Mouse (Mus musculus) lung, postnatal 0 days (tissue): Measurements from ENCODE around the gene Fam184a. TPM values are rescaled to one million over a fixed set of nuclear protein-coding genes. Genes with fewer than 3 reads are reported as not detected.
"Not testable (repeated sequence)": the region's sequence is repeated elsewhere in the genome, so short reads cannot be mapped to it uniquely, and the experiment has no call there.

Source experiments
- ATAC-seq: fragments of 200-750 bp; cut with Nextera tagmentation; 2 replicates; pipeline ENCODE4 v1.8.0; 2017; ENCODE audit warnings: moderate library complexity
- DNase-seq: peaks from one replicate; pipeline ENCODE4 v3.0.0-alpha.2; 2016; ENCODE audit warnings: low spot score
- H3K27ac ChIP-seq: fragments of 300-500 bp; sonication (generic); 2 replicates; pipeline ENCODE4 v1.5.1; 2014; ENCODE audit warnings: antibody characterized with exemption, mild to moderate bottlenecking, low read length, mixed read lengths
- H3K27me3 ChIP-seq: fragments of 300-500 bp; sonication (generic); replicated peaks from 2 replicates; pipeline ENCODE4 v1.6.1; 2014; ENCODE audit warnings: low read length, mixed read lengths; ENCODE audit not compliant: insufficient read depth
- H3K36me3 ChIP-seq: fragments of 300-500 bp; sonication (generic); 2 replicates; pipeline ENCODE4 v1.6.1; 2014; ENCODE audit warnings: low read length, mixed read lengths; ENCODE audit not compliant: insufficient read depth
- H3K4me1 ChIP-seq: fragments of 300-500 bp; sonication (generic); 2 replicates; pipeline ENCODE4 v1.6.1; 2014; ENCODE audit warnings: antibody characterized with exemption, low read depth, low read length, mixed read lengths; ENCODE audit not compliant: insufficient read depth
- H3K4me2 ChIP-seq: fragments of 300-500 bp; sonication (generic); replicated peaks from 2 replicates; pipeline ENCODE4 v1.6.1; 2014; ENCODE audit warnings: low read depth, mild to moderate bottlenecking, low read length, moderate library complexity, mixed read lengths
- H3K4me3 ChIP-seq: fragments of 300-500 bp; sonication (generic); 2 replicates; pipeline ENCODE4 v1.5.1; 2014; ENCODE audit warnings: low read depth, low read length
- H3K9ac ChIP-seq: fragments of 300-500 bp; sonication (generic); replicated peaks from 2 replicates; pipeline ENCODE4 v1.6.1; 2014; ENCODE audit warnings: low read depth, mild to moderate bottlenecking
- H3K9me3 ChIP-seq: fragments of 300-500 bp; sonication (generic); 2 replicates; pipeline ENCODE4 v1.6.1; 2016; ENCODE audit warnings: low read length, mixed read lengths
- CTCF ChIP-seq: IDR thresholded peaks from 2 replicates; pipeline ENCODE4 v1.5.1; 2016; ENCODE audit warnings: antibody characterized with exemption, mild to moderate bottlenecking
- EP300 ChIP-seq: IDR thresholded peaks from 2 replicates; pipeline ENCODE4 v1.6.1; 2016; ENCODE audit warnings: antibody characterized with exemption, mild to moderate bottlenecking, control low read depth
- WGBS: fragments of 180-500 bp; shearing (Covaris S2); extraction: QIAGEN DNeasy Blood & Tissue Kit; methylation state at CpG from one replicate; pipeline ENCODE4 v1.1.7; 2014; 5-methylcytosine and 5-hydroxymethylcytosine counted together
- polyA plus RNA-seq: library from polyadenylated mRNA; unstranded; fragments of >200 nt; fragmentation: Nextera tagmentation; extraction: Ambion mirVana; gene quantifications from 2 replicates; pipeline ENCODE4 v1.2.1, GENCODE M21; 2015

Gene Fam184a
- polyA plus RNA-seq, 1 experiment from 2014 or later = 6.4 TPM

DNA sequence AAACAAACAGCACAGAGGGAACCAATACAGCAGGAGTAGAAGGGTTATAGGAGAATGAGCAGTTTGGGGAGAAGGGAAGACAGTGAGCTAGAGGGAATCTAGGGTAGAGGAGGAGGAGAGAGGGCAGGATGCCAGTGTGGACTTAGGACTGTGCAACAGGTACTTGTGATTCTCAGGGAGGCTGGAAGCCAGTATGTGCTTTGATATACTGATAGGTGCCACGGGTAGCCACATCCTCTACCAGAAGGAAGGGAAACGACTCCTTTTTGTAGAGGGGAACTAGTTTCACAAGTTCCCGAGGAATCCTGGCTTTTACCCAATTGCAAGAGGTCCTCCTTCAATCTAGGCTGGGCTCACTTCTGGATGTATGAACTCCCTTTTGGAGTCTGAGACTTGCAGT, 65.1 kb downstream of the Fam184a start:
- Histone ChIP-seq H3K36me3 (no peaks in the 10 kb centered on the region), H3K4me1 (no peaks in the 10 kb centered on the region), H3K9ac (no peak overlapping the region), H3K4me2 (no peak overlapping the region), H3K27ac (no peak overlapping the region), H3K9me3 (no peaks in the 10 kb centered on the region), H3K27me3 (no peaks in the 10 kb centered on the region), H3K4me3 (no peak overlapping the region)
- 33% methylated on average over 3 of the region's 3 CpGs for whole genome bisulfite sequencing
- peak; percentile 86 for ATAC-seq
- peak; percentile 68 for DNase-seq
- no peak for TF ChIP-seq CTCF
- TF ChIP-seq EP300 = no peak

DNA sequence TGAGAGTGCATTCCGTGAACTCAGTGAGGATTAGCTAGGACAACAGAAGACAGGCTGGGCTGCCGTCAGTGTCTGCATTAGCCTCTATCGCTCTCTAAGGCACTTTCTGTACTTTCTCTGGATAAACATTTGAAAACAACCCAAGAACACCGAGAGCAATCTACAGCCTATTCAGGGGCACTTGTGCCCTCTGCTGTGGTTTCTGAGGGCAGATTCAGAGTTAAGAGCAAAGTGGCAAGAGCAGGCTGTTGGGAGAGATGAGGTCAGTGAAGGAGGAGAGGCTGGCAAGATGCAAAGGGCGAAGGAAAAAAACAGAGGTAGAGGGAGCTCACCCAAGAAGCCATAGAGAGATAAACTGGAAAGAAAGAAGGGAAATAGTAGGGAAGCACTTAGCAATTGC, 67.7 kb downstream of the Fam184a start:
- Histone ChIP-seq H3K4me2 (no peak overlapping the region), H3K9me3 (no peaks in the 10 kb centered on the region), H3K27me3 (no peaks in the 10 kb centered on the region), H3K27ac (no peak overlapping the region), H3K4me1 (no peaks in the 10 kb centered on the region), H3K4me3 (no peak overlapping the region), H3K9ac (no peak overlapping the region), H3K36me3 (no peaks in the 10 kb centered on the region)
- ATAC-seq (peak; percentile 83), DNase-seq (peak; percentile 73)
- WGBS = 57% methylated on average over 5 of the region's 5 CpGs
- TF ChIP-seq EP300 (peak; percentile 56; the same call in 1 of the 2 replicates), CTCF (0 out of 2 replicates have a peak, but pooled peaks have one; percentile 7)

DNA sequence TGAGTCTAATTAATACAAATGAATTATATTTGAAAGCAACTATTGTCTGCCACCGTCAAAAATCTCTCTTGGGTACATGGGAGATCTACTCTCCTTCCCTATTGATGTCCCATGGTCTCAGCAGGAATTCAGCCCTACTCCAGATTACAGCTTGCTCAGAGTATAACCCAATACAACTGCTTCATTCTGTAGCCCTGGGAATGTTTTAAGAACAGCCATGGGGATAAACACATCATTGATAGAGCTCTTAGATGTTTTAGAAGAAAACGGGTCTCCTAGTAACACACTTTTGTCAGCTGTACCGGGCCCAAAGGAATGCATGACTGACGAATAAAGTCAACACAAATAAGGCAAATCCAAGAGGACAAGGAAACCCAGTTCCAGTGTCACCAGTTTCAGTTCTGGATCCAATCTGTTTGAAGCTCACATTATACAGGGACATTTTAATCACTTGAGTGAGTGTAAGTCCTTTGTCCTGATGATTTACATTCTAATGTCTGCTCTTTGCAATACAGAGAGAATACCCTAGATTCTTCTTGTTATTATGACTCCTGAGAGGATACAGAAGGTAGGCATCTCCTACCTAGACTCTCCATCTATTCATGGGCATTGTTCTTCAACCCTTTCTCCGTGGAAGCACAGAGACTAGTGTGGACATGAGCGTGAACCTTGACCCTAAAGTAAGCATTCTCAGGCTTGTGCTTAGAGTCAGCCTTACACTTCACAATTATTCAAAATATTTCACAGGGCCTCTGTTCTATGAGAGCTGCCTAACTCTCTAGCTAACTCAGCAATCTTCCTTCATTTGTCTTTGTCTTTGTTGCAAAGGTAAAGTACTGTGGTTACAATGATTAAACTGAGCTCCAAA, 71.0 kb downstream of the Fam184a start:
- ATAC-seq (no peak), DNase-seq (no peak)
- 64% methylated on average over 6 of the region's 6 CpGs for WGBS
- no peaks in the 10 kb centered on the region for H3K9me3 ChIP-seq
- H3K4me1 ChIP-seq = no peaks in the 10 kb centered on the region
- no peak overlapping the region for H3K4me2 ChIP-seq
- TF ChIP-seq EP300 (no peak), CTCF (no peak)
- H3K27ac ChIP-seq = no peak overlapping the region
- H3K27me3 ChIP-seq = no peaks in the 10 kb centered on the region
- no peak overlapping the region for H3K4me3 ChIP-seq
- H3K9ac ChIP-seq = no peak overlapping the region
- H3K36me3 ChIP-seq = no peaks in the 10 kb centered on the region

DNA sequence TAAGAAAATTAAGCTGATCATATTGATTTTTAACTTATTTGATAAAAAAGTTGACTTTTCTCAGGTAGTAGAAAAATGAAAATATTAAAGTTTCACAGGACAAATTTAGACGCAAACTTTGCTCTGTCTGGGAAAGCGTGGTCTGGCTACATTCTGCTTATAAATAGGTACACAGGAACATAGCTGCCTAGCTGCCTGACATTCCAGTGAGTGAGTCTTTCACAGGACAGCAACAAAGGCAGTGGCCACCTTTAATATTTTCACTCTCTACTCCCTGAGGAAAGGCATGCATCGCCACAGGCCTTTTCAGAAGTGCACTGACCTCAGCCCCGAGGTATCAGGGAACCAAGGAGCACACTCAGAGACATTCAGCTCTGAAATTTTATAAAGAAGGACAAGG, 89.1 kb downstream of the Fam184a start:
- no peaks in the 10 kb centered on the region for H3K9me3 ChIP-seq
- WGBS = 84% methylated on average over 4 of the region's 4 CpGs
- H3K27ac ChIP-seq = no peak overlapping the region
- H3K4me2 ChIP-seq = no peak overlapping the region
- DNase-seq (no peak), ATAC-seq (no peak)
- no peaks in the 10 kb centered on the region for H3K4me1 ChIP-seq
- no peak overlapping the region for H3K4me3 ChIP-seq
- no peak for TF ChIP-seq CTCF
- no peak for TF ChIP-seq EP300
- no peak overlapping the region for H3K9ac ChIP-seq
- H3K36me3 ChIP-seq = no peaks in the 10 kb centered on the region
- no peaks in the 10 kb centered on the region for H3K27me3 ChIP-seq

DNA sequence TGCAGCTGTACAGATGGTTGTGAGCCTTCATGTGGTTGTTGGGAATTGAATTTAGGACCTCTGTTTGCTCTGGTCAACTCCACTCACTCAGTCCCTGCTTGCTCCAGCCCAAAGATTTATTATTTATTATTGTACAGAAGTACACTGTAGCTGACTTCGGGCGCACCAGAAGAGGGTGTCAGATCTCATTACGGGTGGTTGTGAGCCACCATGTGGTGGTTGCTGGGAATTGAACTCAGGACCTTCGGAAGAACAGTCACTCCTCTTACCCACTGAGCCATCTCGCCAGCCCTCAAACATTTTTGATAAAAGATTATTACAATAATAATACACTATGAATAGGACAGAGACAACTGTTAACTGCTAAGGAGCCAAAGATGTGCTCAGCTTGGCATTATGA, 96.7 kb downstream of the Fam184a start:
- H3K4me3 ChIP-seq, H3K27ac ChIP-seq, H3K9ac ChIP-seq, DNase-seq, H3K27me3 ChIP-seq, H3K4me2 ChIP-seq, H3K36me3 ChIP-seq, ATAC-seq, H3K9me3 ChIP-seq, H3K4me1 ChIP-seq: not testable (repeated sequence)
- peak; percentile 36 for TF ChIP-seq CTCF
- 74% methylated on average over 5 of the region's 5 CpGs for WGBS

DNA sequence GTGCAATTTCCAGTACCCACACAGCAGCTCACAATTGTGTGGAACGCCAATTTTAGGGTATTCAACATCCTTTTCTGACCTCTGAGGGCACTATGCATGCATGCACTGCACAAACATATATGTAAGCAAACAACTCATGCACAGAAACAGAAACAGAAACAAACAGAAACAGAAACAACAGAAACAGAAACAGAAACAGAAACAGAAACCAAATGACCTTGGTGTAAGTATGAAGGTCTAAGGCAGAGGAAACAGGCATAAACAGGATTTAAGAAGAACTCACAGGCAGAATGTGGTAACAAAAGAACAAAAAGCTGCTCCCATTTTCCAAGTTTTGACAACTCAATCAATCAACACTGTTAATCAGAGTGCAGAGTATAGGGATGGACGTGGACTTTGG, 100.2 kb downstream of the Fam184a start:
- no peaks in the 10 kb centered on the region for H3K9me3 ChIP-seq
- no peak for TF ChIP-seq CTCF
- no peak for TF ChIP-seq EP300
- ATAC-seq = no peak
- H3K27ac ChIP-seq = no peak overlapping the region
- 57% methylated on average over 2 of the region's 2 CpGs for WGBS
- H3K27me3 ChIP-seq = no peaks in the 10 kb centered on the region
- H3K4me1 ChIP-seq = no peaks in the 10 kb centered on the region
- H3K36me3 ChIP-seq = no peaks in the 10 kb centered on the region
- H3K4me2 ChIP-seq = no peak overlapping the region
- no peak for DNase-seq
- H3K4me3 ChIP-seq = no peak overlapping the region
- no peak overlapping the region for H3K9ac ChIP-seq
